Mouse (Mus musculus) CH12.LX (cell line): ENCODE measurements around the gene Plekha5. TPM values are rescaled to one million over a fixed set of nuclear protein-coding genes. Genes with fewer than 3 reads are reported as not detected.

Source experiments
- DNase-seq: peaks from one replicate; pipeline ENCODE4 v3.0.0-alpha.2; 2013; ENCODE audit errors: extremely low read depth
- H3K27ac ChIP-seq: 2 replicates; pipeline ENCODE4 v1.5.1; 2012; ENCODE audit warnings: low read depth, mild to moderate bottlenecking, control low read depth, moderate library complexity; ENCODE audit not compliant: insufficient read depth
- H3K27me3 ChIP-seq: replicated peaks from 2 replicates; pipeline ENCODE3; 2012; ENCODE audit warnings: inconsistent platforms
- H3K36me3 ChIP-seq, 2 experiments: replicated peaks in 1 of 2; 2 replicates each; pipeline versions ENCODE3 to v1.6.1; 2012; ENCODE audit warnings: inconsistent platforms in 1 of 2, low read length in 1 of 2, mild to moderate bottlenecking in 1 of 2, mixed read lengths in 1 of 2, moderate library complexity in 1 of 2; ENCODE audit not compliant: control insufficient read depth in 1 of 2, insufficient read depth in 1 of 2
- H3K4me1 ChIP-seq, 2 experiments: 2 replicates each; pipeline ENCODE4 v1.6.1; 2012; ENCODE audit warnings: inconsistent platforms in 1 of 2, moderate library complexity in 1 of 2; ENCODE audit not compliant: insufficient read depth in 2 of 2, control insufficient read depth in 1 of 2
- H3K4me2 ChIP-seq: 2 replicates; pipeline ENCODE4 v1.6.1; 2012; ENCODE audit warnings: low read depth, mild to moderate bottlenecking, control low read depth; ENCODE audit not compliant: poor library complexity, insufficient read depth, severe bottlenecking
- H3K4me3 ChIP-seq, 3 experiments: fragments of 150-350 bp in 1 of 3; sonication (generic) in 1 of 3; replicated peaks in 1 of 3; 2 replicates each; pipeline versions ENCODE3 to v1.5.1; 2011 to 2012; ENCODE audit warnings: low read depth in 2 of 3, low read length in 2 of 3, mild to moderate bottlenecking in 2 of 3, moderate library complexity in 2 of 3, control low read depth in 1 of 3, improper control_type of control experiment in 1 of 3, inconsistent platforms in 1 of 3, mixed read lengths in 1 of 3; ENCODE audit not compliant: poor library complexity in 1 of 3
- H3K79me2 ChIP-seq: replicated peaks from 2 replicates; pipeline ENCODE4 v1.6.1; 2012; ENCODE audit warnings: mild to moderate bottlenecking, moderate library complexity; ENCODE audit not compliant: control insufficient read depth, poor library complexity, insufficient read depth, severe bottlenecking; ENCODE audit errors: extremely low read depth
- H3K9ac ChIP-seq: 2 replicates; pipeline ENCODE4 v1.6.1; 2012; ENCODE audit warnings: low read depth, mild to moderate bottlenecking, control low read depth, moderate library complexity; ENCODE audit not compliant: insufficient read depth
- H3K9me3 ChIP-seq: replicated peaks from 2 replicates; pipeline ENCODE3; 2012; ENCODE audit warnings: low read length, inconsistent platforms, mixed read lengths
- CHD1 ChIP-seq: IDR thresholded peaks from 2 replicates; pipeline ENCODE4 v1.6.1; 2012; ENCODE audit warnings: low read depth, low read length, improper control_type of control experiment, inconsistent platforms
- CTCF ChIP-seq, 2 experiments: IDR thresholded peaks in 1 of 2; conservative IDR thresholded peaks in 1 of 2; 2 replicates each; pipeline ENCODE4 v1.5.1; 2011 to 2012; ENCODE audit warnings: low read depth in 2 of 2, low read length in 2 of 2, improper control_type of control experiment in 1 of 2, inconsistent platforms in 1 of 2, mild to moderate bottlenecking in 1 of 2, moderate library complexity in 1 of 2
- E2F4 ChIP-seq: IDR thresholded peaks from 2 replicates; pipeline ENCODE4 v1.6.1; 2011; ENCODE audit warnings: low read depth, low read length, improper control_type of control experiment; ENCODE audit not compliant: insufficient replicate concordance
- ELF1 ChIP-seq: IDR thresholded peaks from 2 replicates; pipeline ENCODE4 v1.6.1; 2014; ENCODE audit warnings: low read depth, mild to moderate bottlenecking, inconsistent platforms, low read length, improper control_type of control experiment
- EP300 ChIP-seq: IDR thresholded peaks from 2 replicates; pipeline ENCODE4 v1.6.1; 2011; ENCODE audit warnings: low read length, improper control_type of control experiment
- GABPA ChIP-seq: IDR thresholded peaks from 2 replicates; pipeline ENCODE4 v1.6.1; 2012; ENCODE audit warnings: low read depth, low read length, improper control_type of control experiment, inconsistent platforms; ENCODE audit not compliant: insufficient replicate concordance
- HCFC1 ChIP-seq: IDR thresholded peaks from 2 replicates; pipeline ENCODE4 v1.6.1; 2012; ENCODE audit warnings: low read depth, mild to moderate bottlenecking, inconsistent platforms, low read length, improper control_type of control experiment
- JUN ChIP-seq: IDR thresholded peaks from 2 replicates; pipeline ENCODE4 v1.6.1; 2011; ENCODE audit warnings: low read depth, mild to moderate bottlenecking, low read length, improper control_type of control experiment, moderate library complexity; ENCODE audit not compliant: insufficient read depth
- MAFK ChIP-seq: IDR thresholded peaks from 2 replicates; pipeline ENCODE4 v1.6.1; 2011; ENCODE audit warnings: low read length, improper control_type of control experiment; ENCODE audit not compliant: insufficient replicate concordance
- MAX ChIP-seq: IDR thresholded peaks from 2 replicates; pipeline ENCODE4 v1.6.1; 2011; ENCODE audit warnings: low read length, improper control_type of control experiment
- MAZ ChIP-seq: IDR thresholded peaks from 2 replicates; pipeline ENCODE4 v1.6.1; 2012; ENCODE audit warnings: low read depth, mild to moderate bottlenecking, inconsistent platforms, low read length, improper control_type of control experiment, moderate library complexity
- MXI1 ChIP-seq: IDR thresholded peaks from 2 replicates; pipeline ENCODE4 v1.6.1; 2011; ENCODE audit warnings: mild to moderate bottlenecking, low read depth, low read length, improper control_type of control experiment
- MYC ChIP-seq: IDR thresholded peaks from 2 replicates; pipeline ENCODE4 v1.6.1; 2011; ENCODE audit warnings: low read depth, mild to moderate bottlenecking, improper control_type of control experiment, low read length
- NELFE ChIP-seq: IDR thresholded peaks from 2 replicates; pipeline ENCODE4 v1.6.1; 2011; ENCODE audit warnings: low read depth, low read length, improper control_type of control experiment
- POLR2AphosphoS2 ChIP-seq: IDR thresholded peaks from 2 replicates; pipeline ENCODE4 v1.6.1; 2011; ENCODE audit warnings: low read depth, low read length, improper control_type of control experiment
- SIN3A ChIP-seq: IDR thresholded peaks from 2 replicates; pipeline ENCODE4 v1.6.1; 2012; ENCODE audit warnings: low read length, improper control_type of control experiment, inconsistent platforms
- TCF12 ChIP-seq: IDR thresholded peaks from 2 replicates; pipeline ENCODE4 v1.6.1; 2014; ENCODE audit warnings: low read depth, mild to moderate bottlenecking, inconsistent platforms, low read length, improper control_type of control experiment
- UBTF ChIP-seq: IDR thresholded peaks from 2 replicates; pipeline ENCODE4 v1.6.1; 2012; ENCODE audit warnings: low read depth, mild to moderate bottlenecking, inconsistent platforms, low read length, improper control_type of control experiment, moderate library complexity
- USF1 ChIP-seq: IDR thresholded peaks from 2 replicates; pipeline ENCODE4 v1.6.1; 2014; ENCODE audit warnings: low read depth, mild to moderate bottlenecking, inconsistent platforms, low read length, improper control_type of control experiment
- USF2 ChIP-seq: conservative IDR thresholded peaks from 2 replicates; pipeline ENCODE4 v1.6.1; 2011; ENCODE audit warnings: low read depth, low read length, improper control_type of control experiment
- ZC3H11A ChIP-seq: IDR thresholded peaks from 2 replicates; pipeline ENCODE4 v1.6.1; 2012; ENCODE audit warnings: low read depth, mild to moderate bottlenecking, inconsistent platforms, low read length, improper control_type of control experiment
- ZKSCAN1 ChIP-seq: IDR thresholded peaks from 2 replicates; pipeline ENCODE4 v1.6.1; 2012; ENCODE audit warnings: low read depth, inconsistent platforms, low read length, improper control_type of control experiment, borderline replicate concordance
- ZNF384 ChIP-seq: IDR thresholded peaks from 2 replicates; pipeline ENCODE4 v1.6.1; 2012; ENCODE audit warnings: low read depth, low read length, improper control_type of control experiment, inconsistent platforms
- dilution Hi-C: fragments of 300-500 bp; cut with MboI; formaldehyde crosslinking; loops from 2 replicates; pipeline ENCODE4 v1.14.3; 2020; ENCODE audit warnings: low sequenced_read_pairs; ENCODE audit not compliant: extremely low pct_unique_long_range_greater_than_20kb, extremely low pct_ligation_motif_present
- in situ Hi-C: fragments of 300-500 bp; cut with MboI; formaldehyde crosslinking; loops from 3 replicates; pipeline ENCODE4 v1.14.3; 2019; ENCODE audit warnings: low sequenced_read_pairs, low pct_ligation_motif_present, low pct_unique_long_range_greater_than_20kb, mixed read lengths
- polyA plus RNA-seq: library from polyadenylated mRNA; unstranded; fragments of >175 nt; gene quantifications from 2 replicates; pipeline ENCODE4 v1.2.1, GENCODE M21; 2012; ENCODE audit warnings: low read depth; ENCODE audit not compliant: insufficient read length
- total RNA-seq, 2 experiments: library from RNA; depleted of rRNA; stranded (reverse); fragments of 300-350 nt in 1 of 2; fragments of >200 nt in 1 of 2; gene quantifications; 2 replicates each; pipeline ENCODE4 v1.2.3; 2012 to 2014

Plekha5 gene
- total and polyA plus RNA-seq, 3 experiments = 0.12 to 0.38 (median 0.27) TPM

- Histone ChIP-seq H3K4me3 (no peak overlapping the region), H3K79me2 (no peaks in the 10 kb centered on the region), H3K36me3 (no peaks in the 10 kb centered on the region), H3K4me1 (no peaks in the 10 kb centered on the region; a peak in 1 of 4 replicates), H3K27ac (no peak overlapping the region), H3K4me2 (no peak overlapping the region), H3K9ac (no peak overlapping the region), H3K9me3 (no peaks in the 10 kb centered on the region), H3K27me3 (no peaks in the 10 kb centered on the region)
- TF ChIP-seq JUN = no peak
- TF ChIP-seq NELFE = no peak
- no peak for TF ChIP-seq CTCF (conservative IDR thresholded peaks at IDR 0.05 in 1 of 2, IDR thresholded peaks at IDR 0.05 in 1 of 2; ENCODE audit: low read depth in 2 of 2, low read length in 2 of 2)
- TF ChIP-seq CHD1 = no peak
- no peak for TF ChIP-seq MAX
- TF ChIP-seq ZKSCAN1 = no peak
- no peak for TF ChIP-seq UBTF
- TF ChIP-seq EP300 = no peak
- no peak for DNase-seq
- dilution Hi-C loops (no loop called here), in situ Hi-C loops (no loop called here)
Observed at GRCm38 (mm10) chr6:140574943-140575342, 151.1 kb downstream of the Plekha5 start.

- Histone ChIP-seq H3K27me3 (no peaks in the 10 kb centered on the region), H3K4me2 (no peak overlapping the region), H3K36me3 (no peaks in the 10 kb centered on the region), H3K27ac (no peak overlapping the region), H3K9me3 (no peaks in the 10 kb centered on the region), H3K4me1 (peaks cover 0 to 4% of the 10 kb centered on the region in 2 experiments; a peak in 2 of 4 replicates), H3K79me2 (no peaks in the 10 kb centered on the region), H3K4me3 (no peak overlapping the region), H3K9ac (no peak overlapping the region)
- DNase-seq = no peak
- dilution Hi-C loops = no loop called here
- no peak for TF ChIP-seq USF1
- no peak for TF ChIP-seq TCF12
- no peak for TF ChIP-seq MAFK
- TF ChIP-seq JUN = no peak
- no peak for TF ChIP-seq MYC
- no peak for TF ChIP-seq E2F4
- TF ChIP-seq POLR2AphosphoS2 = no peak
- no peak for TF ChIP-seq MXI1
- no peak for TF ChIP-seq ZC3H11A
- TF ChIP-seq MAZ = no peak
- no peak for TF ChIP-seq SIN3A
- no peak for TF ChIP-seq ELF1
- TF ChIP-seq ZNF384 = no peak
- no peak for TF ChIP-seq HCFC1
- TF ChIP-seq USF2 = no peak
- TF ChIP-seq GABPA = no peak
- TF ChIP-seq MAX = no peak
- in situ Hi-C loops = no loop called here
Observed at GRCm38 (mm10) chr6:140576133-140576532, 152.3 kb downstream of the Plekha5 start.
